Mouse (Mus musculus): ENCODE measurements at regions not wholly inside any gene's neighbourhood (a gene's known extent, or its start where the extent isn't known, plus 50 kb on each side); places are given as distances from the start of the nearest gene placed in this dataset.

DNA sequence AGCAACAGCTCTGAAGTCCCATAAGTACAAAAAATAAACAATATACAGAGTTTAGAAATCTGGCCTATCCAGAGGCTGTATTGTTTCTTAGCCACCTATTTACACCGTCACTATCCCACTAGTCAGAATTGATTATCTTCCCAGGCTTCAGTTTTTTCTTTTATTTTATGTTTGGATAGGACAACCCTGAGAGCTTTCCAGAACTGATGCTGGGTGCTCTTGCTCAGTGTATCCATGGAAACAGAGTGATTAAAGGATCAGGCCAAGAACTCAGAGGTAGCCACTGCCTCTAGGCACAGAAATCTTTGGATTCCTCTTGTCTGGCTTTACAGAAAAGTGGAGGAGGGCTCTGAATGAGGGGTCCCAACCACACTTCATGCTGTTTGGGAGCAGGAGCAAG is 55.3 kb upstream of the Lmcd1 start:
- no peak for TF ChIP-seq CTCF (IDR thresholded peaks at IDR 0.05; ENCODE audit: borderline replicate concordance, extremely low read depth, insufficient read depth, insufficient read length)
- TF ChIP-seq POLR2A (IDR thresholded peaks at IDR 0.05; ENCODE audit: borderline replicate concordance, extremely low read depth, insufficient read depth, insufficient read length, poor library complexity, severe bottlenecking), result no peak

Data from brain, embryonic 14.5 days (tissue).